Mouse (Mus musculus) monocyte, adult 2 months (primary cell): ENCODE results near the gene Cdca4.
A peak's percentile ranks its signal among the peaks of the same experiment; 100 is the strongest.

Experiments used
- DNase-seq, 2 experiments: peaks; one replicate each; pipeline ENCODE4 v3.0.0; 2022; ENCODE audit warnings: low spot score in 2 of 2, low read depth in 1 of 2

The Cdca4 gene

GRCm38 (mm10) chr12:112801864-112802846, 27.1 kb downstream of the Cdca4 start, which contains the start of gene Ahnak2:
Gene Ahnak2 (minus strand): TSS chr12:112802657.
- DNase-seq: no peak

DNA sequence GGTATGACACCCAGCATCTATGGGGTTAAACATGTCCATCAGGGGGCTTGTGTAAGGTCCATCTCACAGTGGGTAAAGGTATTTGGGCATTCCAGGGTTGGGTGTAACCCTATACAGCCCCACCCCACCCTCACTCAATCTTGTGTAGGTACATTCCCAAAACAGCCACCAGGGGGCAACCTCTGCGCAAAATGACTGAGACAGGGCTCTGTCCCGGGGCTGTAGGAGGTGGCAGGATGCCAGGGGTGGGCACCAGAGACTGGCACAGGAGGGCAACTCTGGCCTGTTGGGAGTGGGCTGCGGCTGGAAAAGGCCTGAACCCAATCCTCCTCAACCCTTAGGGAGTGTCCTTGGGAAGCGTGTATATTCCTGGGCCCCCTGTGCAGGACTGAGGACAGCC, 28.7 kb downstream of the Cdca4 start:
- DNase-seq: peak; percentile 27 to 69

DNA sequence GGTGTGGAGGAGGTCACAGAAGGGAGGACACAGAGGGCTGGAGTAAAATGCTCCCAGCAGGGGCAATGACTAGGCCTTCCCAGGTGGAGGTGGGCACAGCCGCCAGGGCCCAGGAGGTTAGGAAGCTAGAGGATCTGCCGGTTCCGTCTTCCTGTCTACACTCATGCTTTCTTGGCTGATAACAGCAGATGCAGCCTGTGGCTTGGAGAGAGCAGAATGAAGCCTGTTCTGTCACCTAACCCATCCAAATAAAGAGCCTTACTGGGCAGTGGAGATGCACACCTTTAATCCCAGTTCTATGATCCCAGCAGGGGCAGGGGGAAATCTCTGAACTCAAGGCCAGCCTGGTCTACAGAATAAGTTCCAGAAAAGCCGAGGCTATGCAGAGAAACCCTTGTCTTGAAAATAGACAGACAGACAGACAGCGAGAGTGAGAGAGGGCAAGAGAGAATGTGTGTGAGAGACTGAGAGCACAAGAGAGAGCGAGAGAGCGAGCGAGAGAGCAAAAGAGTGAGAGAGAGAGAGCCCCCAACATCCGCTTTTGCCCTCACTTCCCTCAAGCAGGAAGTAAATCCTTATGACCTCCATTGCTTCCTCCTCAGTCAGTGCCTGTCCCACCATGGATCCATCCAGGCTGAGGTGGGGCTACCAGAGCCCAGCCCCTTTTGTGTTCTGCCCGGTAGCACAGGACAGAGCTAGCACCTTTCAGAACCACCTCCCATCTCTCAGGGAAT, 29.8 kb downstream of the Cdca4 start:
- no peak for DNase-seq

DNA sequence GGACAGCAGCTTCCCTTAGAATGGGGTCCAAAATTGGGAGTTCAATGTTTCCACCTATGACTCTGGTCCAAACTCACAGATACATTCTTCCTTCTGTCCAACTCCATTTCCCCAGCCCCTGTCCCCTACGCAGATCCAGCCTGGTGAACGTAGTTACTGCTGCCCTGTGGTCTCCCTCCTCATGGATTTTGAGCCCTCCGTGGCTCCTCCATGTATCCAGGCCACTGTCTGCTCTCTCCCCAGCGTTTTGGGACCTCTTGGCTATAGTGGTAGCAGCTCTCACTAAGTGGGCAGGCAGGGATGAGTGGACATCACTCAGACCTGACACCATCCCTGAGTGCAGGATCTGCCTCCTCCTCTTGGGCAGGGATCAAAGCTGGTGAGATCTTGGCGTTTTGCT, 30.5 kb downstream of the Cdca4 start:
- no peak for DNase-seq

- DNase-seq: no peak
These were observed 30.9 kb downstream of the Cdca4 start for GRCm38 (mm10) chr12:112798332-112798681.

- no peak for DNase-seq
These were observed 31.4 kb downstream of the Cdca4 start for GRCm38 (mm10) chr12:112797672-112798331.

- DNase-seq: no peak
These were observed 32.4 kb downstream of the Cdca4 start for GRCm38 (mm10) chr12:112796551-112797510.

- DNase-seq: peak in 1 of 2 experiments; percentile 27
These were observed 33.6 kb downstream of the Cdca4 start for GRCm38 (mm10) chr12:112795466-112796104.

DNA sequence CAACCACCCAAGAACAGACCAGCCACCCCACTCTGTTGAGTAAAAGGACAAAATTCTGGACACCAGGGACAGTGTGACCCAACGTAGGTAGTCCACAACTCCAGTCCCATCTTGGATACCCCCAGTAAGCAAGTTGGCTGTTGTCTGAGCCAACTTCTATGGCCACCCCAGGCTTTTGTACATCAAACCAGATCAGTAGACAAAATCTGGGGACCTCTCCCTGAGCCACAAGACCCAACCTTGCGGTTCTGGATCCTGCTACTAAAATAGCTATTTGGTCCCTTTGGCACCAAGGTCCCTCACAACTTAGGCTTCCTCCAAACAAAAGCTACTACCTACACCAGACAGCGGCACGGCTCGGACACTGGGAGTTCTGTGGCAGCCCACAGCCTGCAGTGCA, 34.2 kb downstream of the Cdca4 start:
- no peak for DNase-seq

GRCm38 (mm10) chr12:112794356-112794816, 34.8 kb downstream of the Cdca4 start:
- no peak for DNase-seq

- DNase-seq: no peak
These were observed 35.4 kb downstream of the Cdca4 start for GRCm38 (mm10) chr12:112793601-112794355.

DNA sequence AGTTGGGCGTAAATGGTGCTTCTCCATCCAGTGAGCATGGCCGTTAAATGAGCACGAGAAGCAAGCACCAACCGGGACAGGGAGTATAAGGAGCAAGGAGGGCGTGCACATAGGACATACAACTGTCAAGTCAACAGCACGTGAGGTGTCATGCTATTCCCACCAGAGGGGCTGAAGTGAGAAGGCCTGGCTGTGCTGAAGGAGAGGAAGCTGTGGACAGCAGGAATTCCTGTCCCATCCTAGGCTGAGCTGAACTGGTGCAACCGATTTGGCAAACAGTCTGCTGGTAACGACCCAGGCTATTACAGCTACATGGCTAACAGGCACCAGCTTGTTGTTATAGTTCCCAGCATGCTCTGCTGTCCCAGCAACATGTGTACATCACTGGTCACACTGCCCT, 38.2 kb downstream of the Cdca4 start:
- DNase-seq: no peak

DNA sequence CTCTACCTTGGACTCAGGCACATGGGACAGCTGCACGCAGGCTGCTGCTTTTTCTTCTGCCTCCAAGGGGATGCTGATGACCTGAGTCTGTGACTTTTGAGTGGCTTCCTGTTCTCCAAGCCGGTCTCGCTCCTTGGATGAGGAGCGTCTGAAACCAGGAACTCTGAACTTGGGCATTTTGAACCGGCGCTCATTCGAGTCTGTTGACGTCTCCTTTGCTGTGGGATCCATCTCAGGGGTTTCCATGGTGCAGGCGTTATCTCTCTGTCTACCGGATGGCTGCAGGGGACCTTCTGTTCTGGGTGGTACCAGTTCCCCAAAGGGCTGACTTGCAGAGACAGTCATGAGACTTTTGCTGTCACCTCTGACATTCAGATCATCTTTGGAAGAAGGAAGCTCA, 54.7 kb downstream of the Cdca4 start:
- peak in 1 of 2 experiments; percentile 0 for DNase-seq

GRCm38 (mm10) chr12:112774026-112774425, 55.2 kb downstream of the Cdca4 start:
- DNase-seq: peak in 1 of 2 experiments; percentile 0

- DNase-seq: no peak
These were observed 55.9 kb downstream of the Cdca4 start for GRCm38 (mm10) chr12:112773366-112773765.

GRCm38 (mm10) chr12:112772306-112772705, 56.9 kb downstream of the Cdca4 start:
- DNase-seq: peak in 1 of 2 experiments; percentile 1

GRCm38 (mm10) chr12:112770396-112770795, 58.8 kb downstream of the Cdca4 start:
- peak in 1 of 2 experiments; percentile 0 for DNase-seq
